Mouse (Mus musculus) myocyte (in vitro differentiated cells): Measurements from ENCODE around the gene Elob. TPM values are rescaled to one million over a fixed set of nuclear protein-coding genes. Genes with fewer than 3 reads are reported as not detected.

Experiments used
- H3K27me3 ChIP-seq: one replicate; pipeline ENCODE4 v1.6.1; 2011; ENCODE audit not compliant: control insufficient read depth, insufficient read depth, insufficient read length
- H3K36me3 ChIP-seq: one replicate; pipeline ENCODE4 v1.6.1; 2011; ENCODE audit not compliant: control insufficient read depth, insufficient read depth
- H3K4me2 ChIP-seq: one replicate; pipeline ENCODE4 v1.6.1; 2011; ENCODE audit warnings: low read depth, control low read depth
- H3K4me3 ChIP-seq: one replicate; pipeline ENCODE4 v1.5.1; 2011; ENCODE audit warnings: mild to moderate bottlenecking, control low read depth, moderate library complexity
- H3K79me2 ChIP-seq: one replicate; pipeline ENCODE4 v1.6.1; 2011; ENCODE audit not compliant: control insufficient read depth, insufficient read depth
- H3ac ChIP-seq: one replicate; pipeline ENCODE4 v1.6.1; 2011; ENCODE audit not compliant: control insufficient read depth, insufficient read length
- CEBPB ChIP-seq: IDR thresholded peaks from 2 replicates; pipeline ENCODE4 v1.6.1; 2011; ENCODE audit warnings: mild to moderate bottlenecking, moderate library complexity; ENCODE audit not compliant: poor library complexity, insufficient read depth, severe bottlenecking
- E2F4 ChIP-seq: IDR thresholded peaks from one replicate; pipeline ENCODE4 v1.6.1; 2011; ENCODE audit warnings: mild to moderate bottlenecking, control low read depth, moderate library complexity; ENCODE audit not compliant: insufficient read depth
- MAX ChIP-seq: IDR thresholded peaks from one replicate; pipeline ENCODE4 v1.6.1; 2011; ENCODE audit warnings: low read depth, mild to moderate bottlenecking, control low read depth
- MYOD1 ChIP-seq, 3 experiments: IDR thresholded peaks; one replicate each; pipeline ENCODE4 v1.6.1; 2011; ENCODE audit warnings: control low read depth in 2 of 3, low read depth in 2 of 3, mild to moderate bottlenecking in 2 of 3, moderate library complexity in 1 of 3; ENCODE audit not compliant: insufficient read length in 2 of 3, control insufficient read depth in 1 of 3
- MYOG ChIP-seq, 3 experiments: IDR thresholded peaks; one replicate each; pipeline ENCODE4 v1.6.1; 2011; ENCODE audit warnings: control low read depth in 2 of 3, low read depth in 2 of 3, mild to moderate bottlenecking in 2 of 3; ENCODE audit not compliant: insufficient read length in 2 of 3, control insufficient read depth in 1 of 3, insufficient read depth in 1 of 3
- POLR2A ChIP-seq: IDR thresholded peaks from one replicate; pipeline ENCODE4 v1.6.1; 2011; ENCODE audit warnings: low read depth, mild to moderate bottlenecking, control low read depth, moderate library complexity; ENCODE audit not compliant: insufficient read length
- POLR2AphosphoS2 ChIP-seq: IDR thresholded peaks from one replicate; pipeline ENCODE4 v1.6.1; 2011; ENCODE audit warnings: low read depth, control low read depth; ENCODE audit not compliant: insufficient read length
- REST ChIP-seq: IDR thresholded peaks from one replicate; pipeline ENCODE4 v1.6.1; 2011; ENCODE audit warnings: mild to moderate bottlenecking, control low read depth, moderate library complexity; ENCODE audit not compliant: insufficient read depth, insufficient read length
- SRF ChIP-seq: IDR thresholded peaks from one replicate; pipeline ENCODE4 v1.6.1; 2011; ENCODE audit warnings: low read depth; ENCODE audit not compliant: control insufficient read depth, insufficient read length
- TCF12 ChIP-seq: IDR thresholded peaks from one replicate; pipeline ENCODE4 v1.6.1; 2011; ENCODE audit warnings: mild to moderate bottlenecking, control low read depth; ENCODE audit not compliant: poor library complexity, insufficient read depth, severe bottlenecking
- TCF3 ChIP-seq: IDR thresholded peaks from one replicate; pipeline ENCODE4 v1.6.1; 2011; ENCODE audit warnings: low read depth, control low read depth; ENCODE audit not compliant: insufficient read length
- USF1 ChIP-seq: IDR thresholded peaks from one replicate; pipeline ENCODE4 v1.6.1; 2011; ENCODE audit warnings: low read depth, mild to moderate bottlenecking, control low read depth, moderate library complexity
- polyA plus RNA-seq: library from polyadenylated mRNA; unstranded; fragments of >200 nt; fragmentation: generic; extraction: Trizol; gene quantifications from one replicate; pipeline ENCODE4 v1.2.1, GENCODE M21; 2012; ENCODE audit warnings: missing spikeins

The Elob gene
- polyA plus RNA-seq, 1 experiment = 986 TPM

GRCm38 (mm10) chr17:23868513-23868912, 39.6 kb upstream of the Elob start:
- Histone ChIP-seq H3K4me3 (no peak overlapping the region), H3K79me2 (no peaks in the 10 kb centered on the region), H3K4me2 (no peak overlapping the region), H3ac (no peak overlapping the region), H3K36me3 (no peaks in the 10 kb centered on the region), H3K27me3 (peaks cover 21% of the 10 kb centered on the region)
- no peak for TF ChIP-seq REST
- TF ChIP-seq POLR2AphosphoS2 = no peak
- TF ChIP-seq MYOG (IDR thresholded peaks at IDR 0.05; ENCODE audit: control insufficient read depth in 1 of 3, insufficient read depth in 1 of 3, insufficient read length in 2 of 3, low read depth in 2 of 3) = no peak
- TF ChIP-seq POLR2A = no peak
- TF ChIP-seq MAX = no peak
- TF ChIP-seq TCF3 = no peak
- TF ChIP-seq MYOD1 (IDR thresholded peaks at IDR 0.05; ENCODE audit: control insufficient read depth in 1 of 3, insufficient read length in 2 of 3, low read depth in 2 of 3) = no peak
- TF ChIP-seq USF1 = no peak
- no peak for TF ChIP-seq E2F4
- TF ChIP-seq TCF12 = no peak
- TF ChIP-seq CEBPB = no peak
- TF ChIP-seq SRF = no peak

- H3K36me3 ChIP-seq = no peaks in the 10 kb centered on the region
- no peak within 1 kb of the TSS for H3ac ChIP-seq
- H3K4me3 ChIP-seq = no peak within 1 kb of the TSS
- H3K79me2 ChIP-seq = no peaks in the 10 kb centered on the region
- peaks cover 21% of the 10 kb centered on the region for H3K27me3 ChIP-seq
- H3K4me2 ChIP-seq = no peak within 1 kb of the TSS
- TF ChIP-seq MAX (no peak), TCF12 (no peak), E2F4 (no peak), MYOD1 (IDR thresholded peaks at IDR 0.05; ENCODE audit: control insufficient read depth in 1 of 3, insufficient read length in 2 of 3, low read depth in 2 of 3) (no peak), CEBPB (no peak), REST (no peak), USF1 (no peak), TCF3 (no peak), MYOG (IDR thresholded peaks at IDR 0.05; ENCODE audit: control insufficient read depth in 1 of 3, insufficient read depth in 1 of 3, insufficient read length in 2 of 3, low read depth in 2 of 3) (no peak), POLR2AphosphoS2 (no peak), POLR2A (no peak), SRF (no peak)
Observed at GRCm38 (mm10) chr17:23867756-23868155, 38.8 kb upstream of the Elob start, which contains the start of gene Prss21. Prss21 (plus strand) TSS chr17:23868056.

GRCm38 (mm10) chr17:23862926-23863325, 34.0 kb upstream of the Elob start:
- Histone ChIP-seq H3K4me3 (no peak overlapping the region), H3ac (no peak overlapping the region), H3K79me2 (no peaks in the 10 kb centered on the region), H3K36me3 (no peaks in the 10 kb centered on the region), H3K4me2 (no peak overlapping the region), H3K27me3 (peaks cover 5% of the 10 kb centered on the region)
- no peak for TF ChIP-seq MYOG (IDR thresholded peaks at IDR 0.05; ENCODE audit: control insufficient read depth in 1 of 3, insufficient read depth in 1 of 3, insufficient read length in 2 of 3, low read depth in 2 of 3)
- TF ChIP-seq POLR2AphosphoS2 = no peak
- TF ChIP-seq MAX = no peak
- no peak for TF ChIP-seq CEBPB
- TF ChIP-seq POLR2A = no peak
- TF ChIP-seq E2F4 = no peak
- TF ChIP-seq SRF = no peak
- TF ChIP-seq REST = no peak
- TF ChIP-seq MYOD1 (IDR thresholded peaks at IDR 0.05; ENCODE audit: control insufficient read depth in 1 of 3, insufficient read length in 2 of 3, low read depth in 2 of 3) = no peak
- TF ChIP-seq USF1 = no peak
- no peak for TF ChIP-seq TCF12
- TF ChIP-seq TCF3 = no peak

DNA sequence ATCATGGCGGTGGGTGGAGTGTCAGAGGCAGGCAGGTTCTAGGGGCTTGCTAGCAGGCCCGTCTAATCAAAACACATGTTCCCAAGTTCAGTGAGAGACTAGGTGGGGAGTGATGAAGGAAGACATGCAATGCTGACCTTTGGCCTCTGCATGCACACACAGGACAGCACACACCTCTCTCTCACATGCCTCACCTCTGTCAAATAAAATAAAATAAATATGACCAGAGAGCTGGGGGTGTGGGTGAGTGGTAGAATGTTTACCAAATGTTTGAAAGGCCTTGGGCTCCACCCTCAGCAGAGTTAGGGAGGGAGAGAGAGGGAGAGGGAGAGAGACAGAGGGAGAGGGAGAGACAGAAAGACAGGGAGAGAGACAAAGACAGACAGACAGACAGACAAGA, 29.0 kb upstream of the Elob start:
- H3ac ChIP-seq = no peak overlapping the region
- TF ChIP-seq TCF12 = no peak
- no peak for TF ChIP-seq TCF3
- TF ChIP-seq POLR2AphosphoS2 = no peak
- no peak for TF ChIP-seq SRF
- TF ChIP-seq USF1 = no peak
- no peak for TF ChIP-seq E2F4
- TF ChIP-seq REST = no peak
- TF ChIP-seq MYOG (IDR thresholded peaks at IDR 0.05; ENCODE audit: control insufficient read depth in 1 of 3, insufficient read depth in 1 of 3, insufficient read length in 2 of 3, low read depth in 2 of 3) = no peak
- no peak for TF ChIP-seq MAX
- TF ChIP-seq POLR2A = no peak
- no peak for TF ChIP-seq MYOD1 (IDR thresholded peaks at IDR 0.05; ENCODE audit: control insufficient read depth in 1 of 3, insufficient read length in 2 of 3, low read depth in 2 of 3)
- TF ChIP-seq CEBPB = no peak
- no peak overlapping the region for H3K4me3 ChIP-seq
- no peaks in the 10 kb centered on the region for H3K79me2 ChIP-seq
- no peaks in the 10 kb centered on the region for H3K36me3 ChIP-seq
- H3K4me2 ChIP-seq = no peak overlapping the region
- H3K27me3 ChIP-seq = no peaks in the 10 kb centered on the region
